14 mouse cellular contexts compared by ENCODE assay signal in the genomic region with DNA sequence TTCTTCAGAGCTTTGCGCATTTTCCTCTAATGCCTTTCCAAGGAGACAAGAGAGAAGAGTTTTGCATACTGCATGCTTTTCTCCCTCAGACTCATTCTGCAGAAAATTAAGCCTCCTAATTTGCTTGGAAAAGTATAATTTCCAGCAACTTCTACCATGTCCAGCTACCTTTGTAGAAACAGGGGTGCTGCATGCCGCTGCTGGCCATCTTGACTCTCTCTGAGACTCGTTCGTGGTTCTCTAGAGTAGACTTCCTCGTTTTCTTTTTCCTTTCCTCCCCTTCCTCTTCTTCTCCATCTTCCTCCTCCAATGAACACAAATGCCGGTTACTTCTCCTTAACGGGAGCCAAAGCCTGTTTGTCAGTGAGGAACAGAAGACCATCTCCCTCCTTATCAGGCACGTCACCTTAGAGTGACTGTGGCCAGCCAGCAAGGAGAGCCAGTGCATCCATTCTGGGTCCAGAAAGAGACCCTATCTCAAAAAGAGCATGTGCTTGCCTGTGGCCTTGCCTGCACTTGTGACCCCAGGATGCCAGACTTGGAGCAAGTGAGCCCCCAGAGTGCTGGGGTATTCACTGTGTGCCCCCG.
DNase-seq lines count a peak whose midpoint lies in the region; ATAC-seq lines count a peak whose summit lies in the region.
"Had no signal": no experiment of that assay in that cellular context is flagged by ENCODE, and none has a peak within 500 bp of the region (broad histone marks: within the 10 kb centered on the region; RNA-seq: fewer than 3 reads in every experiment).

No protein-coding gene starts in this region.

- no peak overlapping the region for H3K4me2 ChIP-seq in forebrain, embryonic 15.5 days (replicated peaks)
- H3K4me2 ChIP-seq in forebrain, embryonic 14.5 days (ENCODE audit: low read length): no peak overlapping the region
- no peak overlapping the region for H3K4me2 ChIP-seq in midbrain, embryonic 16.5 days (ENCODE audit: low read length)
- H3K4me2 ChIP-seq in midbrain, embryonic 11.5 days: no peak overlapping the region
- peak overlapping the region; percentile 64 for H3K4me2 ChIP-seq in liver, embryonic 11.5 days
- H3K4me2 ChIP-seq: lung, embryonic 14.5 days had no signal

- H3K4me3 ChIP-seq in forebrain, embryonic 15.5 days: no peak overlapping the region
- H3K4me3 ChIP-seq in forebrain, embryonic 14.5 days (ENCODE audit: low read depth, low read length): no peak overlapping the region
- no peak overlapping the region for H3K4me3 ChIP-seq in midbrain, embryonic 16.5 days (ENCODE audit: low read depth, low read length)
- no peak overlapping the region for H3K4me3 ChIP-seq in midbrain, embryonic 11.5 days (ENCODE audit: low read depth, low read length)
- peak overlapping the region; percentile 33 for H3K4me3 ChIP-seq in liver, embryonic 11.5 days (ENCODE audit: low read depth, low read length)

- DNase-seq in forebrain, embryonic 14.5 days (ENCODE audit: low spot score): no peak
- no peak for DNase-seq in midbrain, embryonic 11.5 days (ENCODE audit: low spot score, missing footprints)
- DNase-seq in liver, embryonic 11.5 days (ENCODE audit: low spot score): no peak
- no peak for DNase-seq in adrenal gland, adult 2 months
- DNase-seq in cerebellum, postnatal 4 days (ENCODE audit: low spot score in 2 of 2): no peak
- DNase-seq: cerebellum, adult 2 months; heart, postnatal 10 days; kidney, adult 2 months; kidney, postnatal 4 days; lung, embryonic 14.5 days; thymus, postnatal 14 days had no signal

- H3K9me3 ChIP-seq in forebrain, embryonic 15.5 days: no peaks in the 10 kb centered on the region
- no peaks in the 10 kb centered on the region for H3K9me3 ChIP-seq in forebrain, embryonic 14.5 days (replicated peaks; ENCODE audit: control insufficient read depth, low read length)
- H3K9me3 ChIP-seq in midbrain, embryonic 16.5 days (replicated peaks; ENCODE audit: control insufficient read depth, low read length, poor library complexity, severe bottlenecking): no peaks in the 10 kb centered on the region
- H3K9me3 ChIP-seq in midbrain, embryonic 11.5 days (ENCODE audit: control insufficient read depth, low read length): no peaks in the 10 kb centered on the region
- H3K9me3 ChIP-seq in liver, embryonic 11.5 days (ENCODE audit: control insufficient read depth, low read length): no peaks in the 10 kb centered on the region

- peaks cover 15% of the 10 kb centered on the region for H3K4me1 ChIP-seq in forebrain, embryonic 15.5 days
- peaks cover 5% of the 10 kb centered on the region; the same call in 1 of the 2 replicates for H3K4me1 ChIP-seq in forebrain, embryonic 14.5 days (ENCODE audit: control insufficient read depth, insufficient read depth, low read length)
- H3K4me1 ChIP-seq in midbrain, embryonic 16.5 days (ENCODE audit: control insufficient read depth, insufficient read depth, low read length): peaks cover 7% of the 10 kb centered on the region; the same call in 1 of the 2 replicates
- no peaks in the 10 kb centered on the region for H3K4me1 ChIP-seq in midbrain, embryonic 11.5 days (ENCODE audit: control insufficient read depth, insufficient read depth, low read length)
- peaks cover 29% of the 10 kb centered on the region for H3K4me1 ChIP-seq in liver, embryonic 11.5 days (replicated peaks; ENCODE audit: control insufficient read depth, insufficient read depth, low read length)

- WGBS in forebrain, embryonic 15.5 days: 90% methylated on average over 9 of the region's 9 CpGs
- WGBS in forebrain, embryonic 14.5 days: 88% methylated on average over 9 of the region's 9 CpGs
- WGBS in midbrain, embryonic 16.5 days: 85% methylated on average over 9 of the region's 9 CpGs
- WGBS in midbrain, embryonic 11.5 days: 91% methylated on average over 9 of the region's 9 CpGs
- WGBS in liver, embryonic 11.5 days: 46% methylated on average over 9 of the region's 9 CpGs

- no peak for ATAC-seq in forebrain, embryonic 15.5 days (replicated peaks)
- no peak for ATAC-seq in forebrain, embryonic 14.5 days
- ATAC-seq in midbrain, embryonic 16.5 days: no peak
- no peak for ATAC-seq in midbrain, embryonic 11.5 days (ENCODE audit: low FRiP score)
- ATAC-seq in liver, embryonic 11.5 days (replicated peaks; ENCODE audit: low FRiP score): peak; percentile 82
- peak; percentile 63 for ATAC-seq in megakaryocyte-erythroid progenitor cell, adult 5-6 weeks (replicated peaks; ENCODE audit: low FRiP score, low TSS enrichment, poor library complexity, severe bottlenecking)

- H3K27ac ChIP-seq in forebrain, embryonic 15.5 days (replicated peaks): peak overlapping the region; percentile 77; the same call in 1 of the 2 replicates
- H3K27ac ChIP-seq in forebrain, embryonic 14.5 days (ENCODE audit: low read depth, low read length): no peak overlapping the region
- peak overlapping the region; percentile 48 for H3K27ac ChIP-seq in midbrain, embryonic 16.5 days (ENCODE audit: low read length)
- no peak overlapping the region for H3K27ac ChIP-seq in midbrain, embryonic 11.5 days (ENCODE audit: low read depth, low read length)
- peak overlapping the region; percentile 76 for H3K27ac ChIP-seq in liver, embryonic 11.5 days (ENCODE audit: low read depth, low read length)

- H3K9ac ChIP-seq in forebrain, embryonic 15.5 days (replicated peaks): no peak overlapping the region
- H3K9ac ChIP-seq in forebrain, embryonic 14.5 days (ENCODE audit: low read length): no peak overlapping the region
- no peak overlapping the region for H3K9ac ChIP-seq in midbrain, embryonic 16.5 days (ENCODE audit: low read depth, low read length)
- no peak overlapping the region for H3K9ac ChIP-seq in midbrain, embryonic 11.5 days (ENCODE audit: low read length)
- H3K9ac ChIP-seq in liver, embryonic 11.5 days (ENCODE audit: low read depth, low read length): peak overlapping the region; percentile 69
- H3K9ac ChIP-seq: lung, embryonic 14.5 days had no signal

- no peaks in the 10 kb centered on the region for H3K36me3 ChIP-seq in forebrain, embryonic 15.5 days
- no peaks in the 10 kb centered on the region for H3K36me3 ChIP-seq in forebrain, embryonic 14.5 days (ENCODE audit: control insufficient read depth, insufficient read depth, low read length)
- no peaks in the 10 kb centered on the region for H3K36me3 ChIP-seq in midbrain, embryonic 16.5 days (ENCODE audit: control insufficient read depth, insufficient read depth, low read length)
- no peaks in the 10 kb centered on the region; the same call in 1 of the 2 replicates for H3K36me3 ChIP-seq in midbrain, embryonic 11.5 days (ENCODE audit: control insufficient read depth, insufficient read depth, low read length)
- no peaks in the 10 kb centered on the region for H3K36me3 ChIP-seq in liver, embryonic 11.5 days (ENCODE audit: control insufficient read depth, insufficient read depth, low read length)

- H3K27me3 ChIP-seq in forebrain, embryonic 15.5 days: no peaks in the 10 kb centered on the region
- no peaks in the 10 kb centered on the region for H3K27me3 ChIP-seq in forebrain, embryonic 14.5 days (replicated peaks; ENCODE audit: control insufficient read depth, insufficient read depth, low read length)
- no peaks in the 10 kb centered on the region for H3K27me3 ChIP-seq in midbrain, embryonic 16.5 days (ENCODE audit: control insufficient read depth, insufficient read depth, low read depth, low read length)
- H3K27me3 ChIP-seq in midbrain, embryonic 11.5 days (ENCODE audit: control insufficient read depth, insufficient read depth, low read length): no peaks in the 10 kb centered on the region
- no peaks in the 10 kb centered on the region for H3K27me3 ChIP-seq in liver, embryonic 11.5 days (replicated peaks; ENCODE audit: control insufficient read depth, insufficient read depth, low read length)

Comparison
In these comparisons a context has a peak if more than half of its experiments do, and no peak if none do; other contexts are left out.
1. H3K27ac ChIP-seq: peak in forebrain, embryonic 15.5 days (single experiment), midbrain, embryonic 16.5 days (single experiment) and liver, embryonic 11.5 days (single experiment); none in forebrain, embryonic 14.5 days (single experiment) and midbrain, embryonic 11.5 days (single experiment).
2. ATAC-seq: peak in liver, embryonic 11.5 days (single experiment) and megakaryocyte-erythroid progenitor cell, adult 5-6 weeks (single experiment); none in forebrain, embryonic 15.5 days (single experiment), forebrain, embryonic 14.5 days (single experiment), midbrain, embryonic 16.5 days (single experiment) and midbrain, embryonic 11.5 days (single experiment).